Mouse (Mus musculus) midbrain, embryonic 12.5 days (tissue): ENCODE results near the gene Sema3c. TPM values are rescaled to one million over a fixed set of nuclear protein-coding genes. Genes with fewer than 3 reads are reported as not detected.

Experiments
- ATAC-seq: fragments of 200-750 bp; cut with Nextera tagmentation; 2 replicates; pipeline ENCODE4 v1.8.0; 2017; ENCODE audit warnings: low read depth, moderate TSS enrichment, moderate library complexity; ENCODE audit not compliant: low FRiP score
- H3K27ac ChIP-seq: fragments of 300-500 bp; sonication (generic); replicated peaks from 2 replicates; pipeline ENCODE4 v1.5.1; 2016; ENCODE audit warnings: mild to moderate bottlenecking
- H3K27me3 ChIP-seq: fragments of 300-500 bp; sonication (generic); 2 replicates; pipeline ENCODE4 v1.6.1; 2016; ENCODE audit warnings: mild to moderate bottlenecking
- H3K36me3 ChIP-seq: fragments of 300-500 bp; sonication (generic); 2 replicates; pipeline ENCODE4 v1.6.1; 2016
- H3K4me1 ChIP-seq: fragments of 300-500 bp; sonication (generic); 2 replicates; pipeline ENCODE4 v1.6.1; 2016
- H3K4me2 ChIP-seq: fragments of 300-500 bp; sonication (generic); replicated peaks from 2 replicates; pipeline ENCODE4 v1.6.1; 2016; ENCODE audit warnings: mild to moderate bottlenecking, moderate library complexity
- H3K4me3 ChIP-seq: fragments of 300-500 bp; sonication (generic); 2 replicates; pipeline ENCODE4 v1.5.1; 2016; ENCODE audit warnings: mild to moderate bottlenecking
- H3K9ac ChIP-seq: fragments of 300-500 bp; sonication (generic); replicated peaks from 2 replicates; pipeline ENCODE4 v1.6.1; 2016; ENCODE audit warnings: mild to moderate bottlenecking, moderate library complexity
- H3K9me3 ChIP-seq: fragments of 300-500 bp; sonication (generic); 2 replicates; pipeline ENCODE4 v1.6.1; 2016; ENCODE audit warnings: mild to moderate bottlenecking
- WGBS: fragments of 180-500 bp; shearing (Covaris S2); methylation state at CpG from one replicate; pipeline ENCODE4 v1.1.7; 2016; 5-methylcytosine and 5-hydroxymethylcytosine counted together
- polyA plus RNA-seq: library from polyadenylated mRNA; unstranded; fragments of >200 nt; fragmentation: Nextera tagmentation; extraction: Ambion mirVana; gene quantifications from 2 replicates; pipeline ENCODE4 v1.2.1, GENCODE M21; 2016

Gene Sema3c
- polyA plus RNA-seq, 1 experiment from 2014 or later: 20.1 TPM

DNA sequence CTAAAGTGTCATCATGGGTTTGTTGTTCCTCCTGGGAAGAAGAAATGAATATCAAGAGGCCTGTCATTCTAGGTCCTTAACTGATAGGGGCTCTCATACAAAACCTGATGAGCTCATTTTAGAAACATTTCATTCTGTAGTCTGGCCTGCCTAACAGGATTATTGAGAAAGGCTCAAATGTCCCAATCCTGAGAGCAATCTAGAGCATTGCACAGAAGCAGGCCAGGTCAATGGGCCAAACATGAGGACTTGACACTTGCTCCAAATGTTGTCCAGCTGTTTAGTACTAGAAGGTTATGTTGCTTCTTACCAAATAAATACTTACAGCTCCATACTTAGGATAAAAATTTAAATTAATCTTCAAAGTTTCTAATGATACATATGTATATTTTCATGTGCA lies 97.3 kb downstream of the Sema3c start:
- no peak overlapping the region for H3K9ac ChIP-seq
- no peak overlapping the region for H3K4me3 ChIP-seq
- no peaks in the 10 kb centered on the region for H3K36me3 ChIP-seq
- no peak for ATAC-seq
- no peaks in the 10 kb centered on the region for H3K4me1 ChIP-seq
- H3K27me3 ChIP-seq: no peaks in the 10 kb centered on the region
- H3K27ac ChIP-seq: no peak overlapping the region
- H3K4me2 ChIP-seq: no peak overlapping the region
- H3K9me3 ChIP-seq: no peaks in the 10 kb centered on the region

DNA sequence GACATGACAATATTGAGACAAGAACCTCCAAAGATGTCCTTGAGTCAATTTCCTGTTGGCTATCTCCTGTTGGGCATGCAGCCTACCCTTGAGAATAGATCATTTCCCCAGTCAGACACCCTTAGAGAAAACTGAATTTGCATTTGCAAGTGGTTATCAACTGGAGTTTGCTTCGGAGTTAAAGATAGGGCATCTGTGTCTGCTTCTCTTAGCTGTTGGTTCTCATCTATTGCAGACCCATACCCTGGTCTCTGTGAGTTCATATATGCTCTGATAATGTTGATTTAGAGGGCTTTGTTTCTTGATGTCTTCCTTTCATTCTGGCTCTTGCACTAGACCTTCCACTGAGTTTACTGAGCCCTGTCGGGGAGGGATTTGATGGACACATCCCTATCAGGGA lies 106.8 kb downstream of the Sema3c start:
- 92% methylated on average over 2 of the region's 2 CpGs for WGBS
- no peaks in the 10 kb centered on the region for H3K27me3 ChIP-seq
- no peak overlapping the region for H3K4me3 ChIP-seq
- no peak overlapping the region for H3K4me2 ChIP-seq
- no peaks in the 10 kb centered on the region for H3K4me1 ChIP-seq
- H3K27ac ChIP-seq: no peak overlapping the region
- H3K9me3 ChIP-seq: no peaks in the 10 kb centered on the region
- ATAC-seq: no peak
- H3K36me3 ChIP-seq: no peaks in the 10 kb centered on the region
- H3K9ac ChIP-seq: no peak overlapping the region

DNA sequence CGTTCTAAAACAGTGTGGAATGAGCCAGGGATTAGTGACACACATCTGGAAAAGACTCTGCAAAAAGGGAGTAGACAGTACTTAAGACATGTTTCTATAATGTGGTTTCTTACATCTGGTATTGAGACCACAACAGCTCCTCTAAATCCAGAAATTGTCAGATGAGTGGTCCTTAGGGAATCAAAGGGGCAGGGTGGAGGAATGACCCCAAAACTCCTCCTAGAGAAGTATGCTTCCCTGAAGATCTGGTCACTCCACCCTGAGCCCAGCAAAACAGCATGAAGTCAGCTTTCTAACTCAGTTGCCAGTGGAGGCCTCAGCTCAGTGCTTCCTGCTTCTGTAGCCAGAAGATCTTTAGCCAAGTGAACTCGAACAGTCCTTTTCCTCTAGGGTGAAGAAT lies 115.0 kb downstream of the Sema3c start:
- Histone ChIP-seq H3K9ac (no peak overlapping the region), H3K4me3 (no peak overlapping the region), H3K4me1 (no peaks in the 10 kb centered on the region), H3K9me3 (no peaks in the 10 kb centered on the region), H3K36me3 (no peaks in the 10 kb centered on the region), H3K27me3 (no peaks in the 10 kb centered on the region), H3K27ac (no peak overlapping the region), H3K4me2 (no peak overlapping the region)
- ATAC-seq: no peak
- 73% methylated on average over 2 of the region's 2 CpGs for WGBS

DNA sequence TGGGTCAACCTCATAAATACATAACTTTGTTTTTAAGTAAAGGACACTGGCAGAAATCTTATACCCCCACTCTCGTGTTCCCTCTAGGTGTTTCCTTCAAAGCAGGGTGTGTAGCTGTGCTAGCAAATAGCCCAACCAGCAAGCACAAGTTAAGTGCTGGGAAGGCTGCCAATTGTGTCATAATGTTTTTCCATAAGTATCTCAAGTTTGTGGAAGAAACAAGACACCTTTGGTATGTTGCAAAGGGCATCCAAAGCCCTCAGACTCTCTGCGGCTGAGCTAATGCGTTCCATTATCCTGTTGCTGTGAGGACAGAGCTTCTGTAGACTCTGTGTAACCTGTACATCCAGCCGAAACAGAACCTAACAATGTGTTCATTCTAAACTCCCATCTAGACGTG lies 115.5 kb downstream of the Sema3c start:
- Histone ChIP-seq H3K4me2 (no peak overlapping the region), H3K4me3 (no peak overlapping the region), H3K4me1 (no peaks in the 10 kb centered on the region), H3K9ac (no peak overlapping the region), H3K27me3 (no peaks in the 10 kb centered on the region), H3K27ac (no peak overlapping the region), H3K9me3 (no peaks in the 10 kb centered on the region), H3K36me3 (no peaks in the 10 kb centered on the region)
- 81% methylated on average over 5 of the region's 5 CpGs for WGBS
- ATAC-seq: no peak

DNA sequence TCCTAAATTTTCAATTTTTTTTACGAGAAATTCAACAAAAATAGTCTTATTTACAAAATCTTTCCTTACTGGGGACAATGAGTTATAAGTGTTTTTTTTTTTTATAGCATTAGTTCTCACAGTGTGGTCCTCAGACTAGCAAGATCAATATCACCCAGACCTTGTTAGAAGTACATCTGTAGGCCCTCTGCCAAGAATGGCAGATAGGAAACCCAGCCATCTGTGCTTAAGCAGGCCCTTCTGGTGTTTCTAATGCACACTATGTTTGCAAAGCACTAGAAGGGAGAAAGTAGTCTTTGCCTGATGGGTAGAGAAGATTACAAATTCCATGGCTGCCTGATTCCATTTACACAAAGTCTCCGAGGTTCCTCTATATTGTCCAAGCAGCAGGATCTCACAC lies 121.3 kb downstream of the Sema3c start:
- no peaks in the 10 kb centered on the region for H3K27me3 ChIP-seq
- no peak overlapping the region for H3K4me3 ChIP-seq
- H3K36me3 ChIP-seq: no peaks in the 10 kb centered on the region
- H3K4me1 ChIP-seq: no peaks in the 10 kb centered on the region
- H3K4me2 ChIP-seq: no peak overlapping the region
- no peak overlapping the region for H3K27ac ChIP-seq
- WGBS: 70% methylated on average over 2 of the region's 2 CpGs
- H3K9me3 ChIP-seq: no peaks in the 10 kb centered on the region
- ATAC-seq: no peak
- no peak overlapping the region for H3K9ac ChIP-seq

DNA sequence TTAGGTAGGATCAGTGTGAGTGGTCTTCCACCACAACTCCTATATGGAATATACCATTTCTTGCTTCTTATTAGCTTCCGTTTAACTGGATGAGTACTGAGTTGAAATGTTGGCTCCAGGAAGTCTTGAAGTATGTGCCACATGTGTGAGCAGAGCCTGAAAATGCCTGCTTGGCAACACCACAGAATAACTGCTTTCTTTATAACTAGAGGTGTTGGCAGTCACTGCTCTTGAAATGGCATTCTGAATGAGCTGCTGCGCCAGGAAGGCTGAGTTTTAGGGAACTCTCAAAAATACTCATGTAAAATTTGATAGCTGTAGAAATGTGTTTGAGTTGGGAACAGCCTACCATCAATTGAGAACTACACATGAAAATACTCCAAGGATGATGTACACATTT lies 124.8 kb downstream of the Sema3c start:
- WGBS: 94% methylated on average over 2 of the region's 2 CpGs
- Histone ChIP-seq H3K9me3 (no peaks in the 10 kb centered on the region), H3K36me3 (no peaks in the 10 kb centered on the region), H3K9ac (no peak overlapping the region), H3K27ac (no peak overlapping the region), H3K27me3 (no peaks in the 10 kb centered on the region), H3K4me2 (no peak overlapping the region), H3K4me3 (no peak overlapping the region), H3K4me1 (no peaks in the 10 kb centered on the region)
- ATAC-seq: no peak

DNA sequence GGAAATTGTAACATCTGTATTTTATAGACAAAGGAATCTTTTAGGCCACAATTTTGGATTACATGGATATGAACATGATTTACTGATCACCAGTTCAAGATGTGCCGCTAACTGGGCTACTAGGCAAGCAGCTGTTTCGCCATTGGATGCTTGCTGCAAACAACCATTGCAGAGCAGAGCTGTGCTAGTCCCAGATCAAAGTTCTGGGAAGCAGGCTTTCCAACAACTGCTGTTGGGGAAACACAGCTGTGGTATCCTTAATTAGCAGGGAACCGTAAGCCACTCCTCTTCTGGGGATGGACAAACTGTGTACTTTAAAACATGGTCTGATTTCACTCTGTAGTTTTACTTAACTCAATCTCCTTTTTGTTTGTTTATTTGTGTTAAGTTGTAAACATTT lies 130.1 kb downstream of the Sema3c start:
- Histone ChIP-seq H3K4me1 (no peaks in the 10 kb centered on the region), H3K9ac (no peak overlapping the region), H3K9me3 (no peaks in the 10 kb centered on the region), H3K36me3 (no peaks in the 10 kb centered on the region), H3K4me2 (no peak overlapping the region), H3K4me3 (no peak overlapping the region), H3K27me3 (no peaks in the 10 kb centered on the region), H3K27ac (no peak overlapping the region)
- WGBS: 60% methylated on average over 3 of the region's 3 CpGs
- no peak for ATAC-seq

DNA sequence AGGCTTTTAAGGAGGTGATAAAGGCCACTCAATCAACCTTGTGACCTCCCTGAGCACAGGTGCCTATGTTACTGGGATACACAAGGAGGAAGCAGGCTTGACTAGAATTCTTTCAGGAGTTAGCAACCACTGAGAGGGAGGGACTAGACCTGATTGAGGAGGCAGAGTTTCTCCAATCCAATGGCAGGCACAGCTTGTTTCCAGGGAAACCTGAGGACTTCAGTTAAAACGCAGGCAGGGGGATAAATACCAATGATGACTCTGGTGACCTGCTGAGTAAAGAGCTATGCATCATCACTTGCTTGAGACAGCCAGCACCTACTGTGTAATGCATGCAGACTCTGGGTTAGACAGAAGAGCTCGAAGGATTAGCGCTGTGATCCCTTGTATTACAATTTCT lies 133.0 kb downstream of the Sema3c start:
- WGBS: 18% methylated on average over 3 of the region's 3 CpGs
- ATAC-seq: peak; percentile 49; the same call in 1 of the 2 replicates
- no peak overlapping the region for H3K4me3 ChIP-seq

DNA sequence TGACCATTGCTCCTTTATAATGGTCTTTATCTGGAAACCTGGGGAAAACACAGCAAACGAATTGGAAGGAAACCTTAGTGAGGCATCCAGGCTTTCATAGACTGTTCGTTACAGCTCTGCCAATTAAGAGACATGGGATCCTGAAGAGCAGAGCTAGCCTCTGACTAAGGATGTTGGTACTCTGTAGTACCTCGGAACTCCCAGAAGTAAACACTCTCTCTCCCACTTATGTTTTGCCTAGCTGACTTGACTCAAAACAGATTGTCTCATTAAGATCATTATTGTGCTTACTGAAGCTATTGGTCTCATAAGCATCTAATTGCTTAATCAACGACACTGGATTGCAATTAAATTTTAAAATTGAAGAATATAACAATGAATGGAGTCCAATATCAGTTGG lies 138.3 kb downstream of the Sema3c start:
- Histone ChIP-seq H3K27ac (no peak overlapping the region), H3K9me3 (no peaks in the 10 kb centered on the region), H3K4me2 (no peak overlapping the region), H3K27me3 (no peaks in the 10 kb centered on the region), H3K4me3 (no peak overlapping the region), H3K36me3 (no peaks in the 10 kb centered on the region), H3K9ac (no peak overlapping the region), H3K4me1 (no peaks in the 10 kb centered on the region)
- ATAC-seq: no peak
- 78% methylated on average over 4 of the region's 4 CpGs for WGBS

More for the DNA sequence above, 133.0 kb downstream of the Sema3c start:
- Histone ChIP-seq H3K9me3 (no peaks in the 10 kb centered on the region), H3K27me3 (no peaks in the 10 kb centered on the region), H3K4me2 (no peak overlapping the region), H3K36me3 (no peaks in the 10 kb centered on the region), H3K4me1 (no peaks in the 10 kb centered on the region), H3K27ac (no peak overlapping the region), H3K9ac (no peak overlapping the region)

DNA sequence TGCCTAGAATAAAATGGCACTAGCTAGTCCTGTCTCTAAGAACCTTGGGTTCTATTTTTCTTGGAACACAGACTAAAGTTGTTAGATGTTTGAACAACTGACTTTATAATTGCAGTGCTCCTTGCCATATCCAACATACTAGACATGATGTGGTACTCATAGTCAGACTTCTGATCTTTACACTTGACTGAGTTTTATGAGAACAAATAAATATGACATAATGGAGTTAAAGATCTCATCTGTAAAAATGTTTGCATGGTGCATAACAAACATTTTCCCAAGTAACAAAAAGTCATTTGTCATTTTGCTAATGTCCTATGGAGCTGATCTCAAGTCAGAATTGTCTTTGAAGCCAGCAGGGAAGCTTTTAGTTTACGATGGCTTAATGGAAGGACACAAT lies 141.1 kb downstream of the Sema3c start:
- H3K27me3 ChIP-seq: no peaks in the 10 kb centered on the region
- H3K9me3 ChIP-seq: no peaks in the 10 kb centered on the region
- H3K27ac ChIP-seq: no peak overlapping the region
- no peaks in the 10 kb centered on the region for H3K36me3 ChIP-seq
- no peak overlapping the region for H3K4me3 ChIP-seq
- ATAC-seq: no peak
- H3K9ac ChIP-seq: no peak overlapping the region
- 74% methylated on average over 1 of the region's 1 CpGs for WGBS
- H3K4me1 ChIP-seq: no peaks in the 10 kb centered on the region
- no peak overlapping the region for H3K4me2 ChIP-seq

DNA sequence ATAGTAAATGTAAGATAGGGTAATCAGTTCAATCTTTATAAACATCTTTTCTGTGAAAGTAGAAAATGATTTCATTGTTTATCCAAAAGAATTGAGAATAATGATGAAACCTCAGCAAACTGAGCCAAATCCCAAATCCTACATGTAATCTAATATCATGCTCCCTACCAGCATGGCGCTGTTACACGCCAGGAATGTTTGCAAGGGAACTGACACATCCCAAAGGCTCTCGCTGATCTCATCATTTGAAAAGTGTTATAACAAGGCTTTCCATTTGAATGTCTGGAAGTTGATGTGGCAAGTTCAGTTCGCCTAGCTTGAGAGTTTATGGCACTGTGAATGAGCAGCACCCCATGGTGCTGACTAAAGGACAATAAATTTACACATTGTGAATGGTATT lies 145.9 kb downstream of the Sema3c start:
- H3K4me3 ChIP-seq: no peak overlapping the region
- H3K27ac ChIP-seq: no peak overlapping the region
- no peaks in the 10 kb centered on the region for H3K36me3 ChIP-seq
- no peak for ATAC-seq
- H3K4me1 ChIP-seq: no peaks in the 10 kb centered on the region
- H3K4me2 ChIP-seq: no peak overlapping the region
- WGBS: 88% methylated on average over 4 of the region's 4 CpGs
- no peaks in the 10 kb centered on the region for H3K27me3 ChIP-seq
- H3K9me3 ChIP-seq: no peaks in the 10 kb centered on the region
- no peak overlapping the region for H3K9ac ChIP-seq

DNA sequence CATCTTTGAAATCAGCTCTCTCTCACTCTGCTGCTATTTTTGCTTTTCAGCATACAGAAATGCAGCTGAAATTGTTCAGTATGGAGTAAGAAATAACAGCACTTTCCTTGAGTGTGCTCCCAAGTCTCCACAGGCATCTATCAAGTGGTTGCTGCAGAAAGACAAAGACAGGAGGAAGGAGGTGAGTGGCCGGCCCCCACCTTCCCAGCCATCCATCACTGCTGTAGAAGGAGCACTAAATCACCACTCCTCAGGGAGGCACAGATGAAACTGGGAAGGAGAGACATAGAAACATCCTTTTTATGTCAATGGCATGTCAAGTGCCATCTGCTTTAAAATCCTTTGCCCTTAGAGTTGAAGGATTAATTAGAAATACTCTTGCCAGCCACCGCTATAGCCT lies 149.9 kb downstream of the Sema3c start:
- Histone ChIP-seq H3K36me3 (no peaks in the 10 kb centered on the region), H3K4me3 (no peak overlapping the region), H3K9me3 (no peaks in the 10 kb centered on the region), H3K27me3 (no peaks in the 10 kb centered on the region), H3K9ac (no peak overlapping the region), H3K4me1 (no peaks in the 10 kb centered on the region), H3K4me2 (no peak overlapping the region), H3K27ac (no peak overlapping the region)
- ATAC-seq: 0 out of 2 replicates have a peak, but pooled peaks have one; percentile 38
- 63% methylated on average over 2 of the region's 2 CpGs for WGBS

DNA sequence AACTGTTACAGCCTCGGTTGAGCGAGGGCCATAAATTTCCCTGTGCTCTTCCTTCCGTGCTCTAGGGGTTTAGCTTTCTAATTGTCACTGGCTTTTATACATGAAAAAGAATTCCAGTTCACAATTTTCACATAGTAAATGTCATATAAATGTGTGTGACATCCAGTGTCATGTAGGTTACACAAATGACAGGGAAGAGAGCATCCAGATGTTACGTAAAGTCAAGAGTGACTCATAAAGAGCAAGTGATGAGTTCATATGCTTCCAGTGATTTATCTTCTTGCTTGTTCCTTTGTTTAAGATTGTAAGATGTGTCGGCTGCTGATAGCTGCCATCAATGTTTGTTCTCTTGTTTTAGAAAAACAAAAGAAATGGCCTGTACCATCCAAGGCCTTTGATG lies 154.0 kb downstream of the Sema3c start:
- H3K4me1 ChIP-seq: no peaks in the 10 kb centered on the region
- no peak overlapping the region for H3K4me2 ChIP-seq
- no peaks in the 10 kb centered on the region for H3K9me3 ChIP-seq
- 89% methylated on average over 5 of the region's 5 CpGs for WGBS
- no peak for ATAC-seq
- no peak overlapping the region for H3K9ac ChIP-seq
- no peak overlapping the region for H3K27ac ChIP-seq
- no peaks in the 10 kb centered on the region for H3K36me3 ChIP-seq
- no peaks in the 10 kb centered on the region for H3K27me3 ChIP-seq
- no peak overlapping the region for H3K4me3 ChIP-seq
